Mouse (Mus musculus): ENCODE data around the gene Atp2b2. TPM values are rescaled to one million over a fixed set of nuclear protein-coding genes. Genes with fewer than 3 reads are reported as not detected.
"Not testable (repeated sequence)": the region's sequence is repeated elsewhere in the genome, so short reads cannot be mapped to it uniquely, and the experiment has no call there.

The Atp2b2 gene
- polyA plus RNA-seq, 1 experiment = 0.19 TPM

- DNase-seq (ENCODE audit: low spot score) = no peak
Measured at GRCm38 (mm10) chr6:113714276-113714675, 328.1 kb downstream of the Atp2b2 start.

GRCm38 (mm10) chr6:113713389-113713788 lies 329.0 kb downstream of the Atp2b2 start:
- not testable (repeated sequence) for DNase-seq (ENCODE audit: low spot score)

GRCm38 (mm10) chr6:113712718-113713117 lies 329.7 kb downstream of the Atp2b2 start:
- no peak for DNase-seq (ENCODE audit: low spot score)

- DNase-seq (ENCODE audit: low spot score) = peak; percentile 40
Measured at GRCm38 (mm10) chr6:113697222-113698205, 344.9 kb downstream of the Atp2b2 start.

- DNase-seq (ENCODE audit: low spot score) = peak; percentile 96
Measured at GRCm38 (mm10) chr6:113696582-113697221, 345.7 kb downstream of the Atp2b2 start, which contains the start of gene Tatdn2. Gene Tatdn2 (plus strand): TSS chr6:113697050.

- no peak for DNase-seq (ENCODE audit: low spot score)
Measured at GRCm38 (mm10) chr6:113695766-113696355, 346.6 kb downstream of the Atp2b2 start.

- no peak for DNase-seq (ENCODE audit: low spot score)
Measured at GRCm38 (mm10) chr6:113695203-113695602, 347.2 kb downstream of the Atp2b2 start.

Other genes starting within 250 kb of the Atp2b2 start
- gene Slc6a11, start 88.6 kb upstream of the Atp2b2 start, polyA plus RNA-seq (2012; rRNA removed) = 0.10 and 0.21 TPM in 2 replicates
- 0.03 and 0.06 TPM in 2 replicates for gene Slc6a1, start 240.0 kb upstream of the Atp2b2 start, polyA plus RNA-seq (2012; rRNA removed)